Mouse (Mus musculus): ENCODE results near the gene Prim1. TPM values are rescaled to one million over a fixed set of nuclear protein-coding genes. Genes with fewer than 3 reads are reported as not detected.

Prim1 gene
- total and polyA plus RNA-seq, 2 experiments from 2014 or later, result 15.2 to 33.3 TPM

- H3K9me3 ChIP-seq (ENCODE audit: low read length), result no peaks in the 10 kb centered on the region
- no peak overlapping the region for H3K4me2 ChIP-seq (ENCODE audit: low read depth, low read length)
- H3K4me1 ChIP-seq (ENCODE audit: insufficient read depth, low read length), result no peaks in the 10 kb centered on the region
- H3K36me3 ChIP-seq (ENCODE audit: insufficient read depth, low read length), result no peaks in the 10 kb centered on the region
- DNase-seq (ENCODE audit: low spot score), result no peak
- no peak overlapping the region for H3K4me3 ChIP-seq (ENCODE audit: low read length)
- no peak overlapping the region for H3K27ac ChIP-seq
- TF ChIP-seq CTCF (IDR thresholded peaks at IDR 0.05; ENCODE audit: low read depth), result no peak
- WGBS, result 53% methylated on average over 5 of the region's 5 CpGs
- no peak overlapping the region for H3K9ac ChIP-seq (replicated peaks; ENCODE audit: low read length)
- no peak for ATAC-seq
- no peaks in the 10 kb centered on the region for H3K27me3 ChIP-seq (ENCODE audit: insufficient read depth, low read length)
Observed at GRCm38 (mm10) chr10:127984650-127985049, 30.3 kb upstream of the Prim1 start.

- WGBS, result 16% methylated on average over 8 of the region's 8 CpGs
- DNase-seq (ENCODE audit: low spot score), result peak; percentile 34
- no peaks in the 10 kb centered on the region for H3K4me1 ChIP-seq (ENCODE audit: insufficient read depth, low read length)
- H3K27me3 ChIP-seq (ENCODE audit: insufficient read depth, low read length), result no peaks in the 10 kb centered on the region
- ATAC-seq, result no peak
- H3K9ac ChIP-seq (replicated peaks; ENCODE audit: low read length), result no peak overlapping the region
- no peak for TF ChIP-seq CTCF (IDR thresholded peaks at IDR 0.05; ENCODE audit: low read depth)
- no peak overlapping the region; the same call in 1 of the 2 replicates for H3K27ac ChIP-seq
- no peaks in the 10 kb centered on the region for H3K9me3 ChIP-seq (ENCODE audit: low read length)
- no peak overlapping the region for H3K4me2 ChIP-seq (ENCODE audit: low read depth, low read length)
- H3K4me3 ChIP-seq (ENCODE audit: low read length), result no peak overlapping the region
- no peaks in the 10 kb centered on the region for H3K36me3 ChIP-seq (ENCODE audit: insufficient read depth, low read length)
Observed at GRCm38 (mm10) chr10:127985601-127986000, 29.4 kb upstream of the Prim1 start.

GRCm38 (mm10) chr10:127996690-127997089, 18.3 kb upstream of the Prim1 start:
- no peaks in the 10 kb centered on the region for H3K27me3 ChIP-seq (ENCODE audit: insufficient read depth, low read length)
- H3K36me3 ChIP-seq (ENCODE audit: insufficient read depth, low read length), result no peaks in the 10 kb centered on the region
- 92% methylated on average over 3 of the region's 3 CpGs for WGBS
- H3K4me2 ChIP-seq (ENCODE audit: low read depth, low read length), result no peak overlapping the region
- no peak overlapping the region for H3K4me3 ChIP-seq (ENCODE audit: low read length)
- no peaks in the 10 kb centered on the region for H3K4me1 ChIP-seq (ENCODE audit: insufficient read depth, low read length)
- no peaks in the 10 kb centered on the region for H3K9me3 ChIP-seq (ENCODE audit: low read length)
- H3K9ac ChIP-seq (replicated peaks; ENCODE audit: low read length), result no peak overlapping the region
- no peak for TF ChIP-seq CTCF (IDR thresholded peaks at IDR 0.05; ENCODE audit: low read depth)
- ATAC-seq (no peak), DNase-seq (ENCODE audit: low spot score) (no peak)
- H3K27ac ChIP-seq, result no peak overlapping the region

- no peaks in the 10 kb centered on the region for H3K9me3 ChIP-seq (ENCODE audit: low read length)
- H3K9ac ChIP-seq (replicated peaks; ENCODE audit: low read length), result no peak overlapping the region
- no peak for DNase-seq (ENCODE audit: low spot score)
- no peak overlapping the region for H3K27ac ChIP-seq
- no peaks in the 10 kb centered on the region for H3K36me3 ChIP-seq (ENCODE audit: insufficient read depth, low read length)
- H3K4me2 ChIP-seq (ENCODE audit: low read depth, low read length), result no peak overlapping the region
- no peak for ATAC-seq
- H3K4me3 ChIP-seq (ENCODE audit: low read length), result no peak overlapping the region
- H3K27me3 ChIP-seq (ENCODE audit: insufficient read depth, low read length), result no peaks in the 10 kb centered on the region
- TF ChIP-seq CTCF (IDR thresholded peaks at IDR 0.05; ENCODE audit: low read depth), result peak; percentile 54
- 100% methylated on average over 1 of the region's 1 CpGs for WGBS
- H3K4me1 ChIP-seq (ENCODE audit: insufficient read depth, low read length), result no peaks in the 10 kb centered on the region
Observed at GRCm38 (mm10) chr10:127998260-127998659, 16.7 kb upstream of the Prim1 start.

- Histone ChIP-seq H3K9ac (replicated peaks; ENCODE audit: low read length) (no peak overlapping the region), H3K4me2 (ENCODE audit: low read depth, low read length) (no peak overlapping the region), H3K4me3 (ENCODE audit: low read length) (no peak overlapping the region), H3K27me3 (ENCODE audit: insufficient read depth, low read length) (no peaks in the 10 kb centered on the region), H3K9me3 (ENCODE audit: low read length) (no peaks in the 10 kb centered on the region), H3K4me1 (ENCODE audit: insufficient read depth, low read length) (no peaks in the 10 kb centered on the region), H3K36me3 (ENCODE audit: insufficient read depth, low read length) (no peaks in the 10 kb centered on the region), H3K27ac (no peak overlapping the region)
- ATAC-seq (no peak), DNase-seq (ENCODE audit: low spot score) (no peak)
- WGBS, result 85% methylated on average over 3 of the region's 3 CpGs
- no peak for TF ChIP-seq CTCF (IDR thresholded peaks at IDR 0.05; ENCODE audit: low read depth)
Observed at GRCm38 (mm10) chr10:128003281-128003801, 11.6 kb upstream of the Prim1 start.

- Histone ChIP-seq H3K9me3 (ENCODE audit: low read length) (no peaks in the 10 kb centered on the region), H3K36me3 (ENCODE audit: insufficient read depth, low read length) (no peaks in the 10 kb centered on the region), H3K27ac (no peak overlapping the region), H3K4me1 (ENCODE audit: insufficient read depth, low read length) (no peaks in the 10 kb centered on the region), H3K9ac (replicated peaks; ENCODE audit: low read length) (no peak overlapping the region), H3K4me3 (ENCODE audit: low read length) (no peak overlapping the region), H3K4me2 (ENCODE audit: low read depth, low read length) (no peak overlapping the region), H3K27me3 (ENCODE audit: insufficient read depth, low read length) (no peaks in the 10 kb centered on the region)
- WGBS, result 88% methylated on average over 10 of the region's 10 CpGs
- TF ChIP-seq CTCF (IDR thresholded peaks at IDR 0.05; ENCODE audit: low read depth), result no peak
- DNase-seq (ENCODE audit: low spot score), result no peak
- no peak for ATAC-seq
Observed at GRCm38 (mm10) chr10:128004918-128005317, 10.1 kb upstream of the Prim1 start.

- Histone ChIP-seq H3K4me1 (ENCODE audit: insufficient read depth, low read length) (no peaks in the 10 kb centered on the region), H3K9ac (replicated peaks; ENCODE audit: low read length) (no peak overlapping the region), H3K4me3 (ENCODE audit: low read length) (no peak overlapping the region), H3K36me3 (ENCODE audit: insufficient read depth, low read length) (no peaks in the 10 kb centered on the region), H3K4me2 (ENCODE audit: low read depth, low read length) (no peak overlapping the region), H3K27me3 (ENCODE audit: insufficient read depth, low read length) (no peaks in the 10 kb centered on the region), H3K9me3 (ENCODE audit: low read length) (no peaks in the 10 kb centered on the region), H3K27ac (no peak overlapping the region)
- no peak for ATAC-seq
- TF ChIP-seq CTCF (IDR thresholded peaks at IDR 0.05; ENCODE audit: low read depth), result no peak
- 91% methylated on average over 8 of the region's 8 CpGs for WGBS
- DNase-seq (ENCODE audit: low spot score), result no peak
Observed at GRCm38 (mm10) chr10:128005479-128005878, 9.5 kb upstream of the Prim1 start.

Data from hindbrain, postnatal 0 days (tissue).